Mouse (Mus musculus): Measurements from ENCODE around the gene Muc13. TPM values are rescaled to one million over a fixed set of nuclear protein-coding genes. Genes with fewer than 3 reads are reported as not detected.

Gene Muc13
- total and polyA plus RNA-seq, 2 experiments from 2014 or later: 0.06 TPM; not detected in 1

GRCm38 (mm10) chr16:33786657-33787390 lies 7.0 kb upstream of the Muc13 start:
- Histone ChIP-seq H3K4me2 (ENCODE audit: low read depth, low read length) (no peak overlapping the region), H3K4me1 (ENCODE audit: insufficient read depth, low read length) (no peaks in the 10 kb centered on the region), H3K9me3 (ENCODE audit: low read length) (no peaks in the 10 kb centered on the region), H3K4me3 (ENCODE audit: low read length) (no peak overlapping the region), H3K27ac (no peak overlapping the region), H3K27me3 (ENCODE audit: insufficient read depth, low read length) (no peaks in the 10 kb centered on the region), H3K36me3 (ENCODE audit: insufficient read depth, low read length) (no peaks in the 10 kb centered on the region), H3K9ac (replicated peaks; ENCODE audit: low read length) (no peak overlapping the region)
- 78% methylated on average over 7 of the region's 7 CpGs for WGBS
- DNase-seq (ENCODE audit: low spot score) (no peak), ATAC-seq (no peak)
- TF ChIP-seq CTCF (IDR thresholded peaks at IDR 0.05; ENCODE audit: low read depth): no peak

GRCm38 (mm10) chr16:33795106-33795505 lies 1.3 kb downstream of the Muc13 start:
- no peak overlapping the region for H3K27ac ChIP-seq
- 85% methylated on average over 4 of the region's 4 CpGs for WGBS

GRCm38 (mm10) chr16:33795887-33796286 lies 2.0 kb downstream of the Muc13 start:
- no peak for DNase-seq (ENCODE audit: low spot score)
- H3K4me3 ChIP-seq (ENCODE audit: low read length): no peak overlapping the region
- H3K27me3 ChIP-seq (ENCODE audit: insufficient read depth, low read length): no peaks in the 10 kb centered on the region
- no peak overlapping the region for H3K4me2 ChIP-seq (ENCODE audit: low read depth, low read length)
- H3K9me3 ChIP-seq (ENCODE audit: low read length): no peaks in the 10 kb centered on the region
- 83% methylated on average over 6 of the region's 6 CpGs for WGBS
- no peak for TF ChIP-seq CTCF (IDR thresholded peaks at IDR 0.05; ENCODE audit: low read depth)
- no peaks in the 10 kb centered on the region for H3K4me1 ChIP-seq (ENCODE audit: insufficient read depth, low read length)
- H3K27ac ChIP-seq: no peak overlapping the region
- ATAC-seq: no peak
- H3K36me3 ChIP-seq (ENCODE audit: insufficient read depth, low read length): no peaks in the 10 kb centered on the region
- no peak overlapping the region for H3K9ac ChIP-seq (replicated peaks; ENCODE audit: low read length)

More at GRCm38 (mm10) chr16:33795106-33795505, 1.3 kb downstream of the Muc13 start:
- DNase-seq (ENCODE audit: low spot score) (no peak), ATAC-seq (no peak)
- H3K9ac ChIP-seq (replicated peaks; ENCODE audit: low read length): no peak overlapping the region
- no peaks in the 10 kb centered on the region for H3K27me3 ChIP-seq (ENCODE audit: insufficient read depth, low read length)
- no peak for TF ChIP-seq CTCF (IDR thresholded peaks at IDR 0.05; ENCODE audit: low read depth)
- no peak overlapping the region for H3K4me3 ChIP-seq (ENCODE audit: low read length)
- H3K4me1 ChIP-seq (ENCODE audit: insufficient read depth, low read length): no peaks in the 10 kb centered on the region
- H3K4me2 ChIP-seq (ENCODE audit: low read depth, low read length): no peak overlapping the region
- H3K9me3 ChIP-seq (ENCODE audit: low read length): no peaks in the 10 kb centered on the region
- H3K36me3 ChIP-seq (ENCODE audit: insufficient read depth, low read length): no peaks in the 10 kb centered on the region

- H3K27me3 ChIP-seq (ENCODE audit: insufficient read depth, low read length): no peaks in the 10 kb centered on the region
- ATAC-seq (no peak), DNase-seq (ENCODE audit: low spot score) (no peak)
- no peak overlapping the region for H3K9ac ChIP-seq (replicated peaks; ENCODE audit: low read length)
- H3K4me1 ChIP-seq (ENCODE audit: insufficient read depth, low read length): no peaks in the 10 kb centered on the region
- H3K4me3 ChIP-seq (ENCODE audit: low read length): no peak overlapping the region
- H3K36me3 ChIP-seq (ENCODE audit: insufficient read depth, low read length): no peaks in the 10 kb centered on the region
- TF ChIP-seq CTCF (IDR thresholded peaks at IDR 0.05; ENCODE audit: low read depth): no peak
- no peak overlapping the region for H3K4me2 ChIP-seq (ENCODE audit: low read depth, low read length)
- no peak overlapping the region for H3K27ac ChIP-seq
- WGBS: 87% methylated on average over 3 of the region's 3 CpGs
- H3K9me3 ChIP-seq (ENCODE audit: low read length): no peaks in the 10 kb centered on the region
Observed at GRCm38 (mm10) chr16:33796756-33797155, 2.9 kb downstream of the Muc13 start.

GRCm38 (mm10) chr16:33797860-33798259 lies 4.0 kb downstream of the Muc13 start:
- H3K9me3 ChIP-seq (ENCODE audit: low read length): no peaks in the 10 kb centered on the region
- no peaks in the 10 kb centered on the region for H3K36me3 ChIP-seq (ENCODE audit: insufficient read depth, low read length)
- no peak overlapping the region for H3K4me3 ChIP-seq (ENCODE audit: low read length)
- no peak overlapping the region for H3K9ac ChIP-seq (replicated peaks; ENCODE audit: low read length)
- no peak overlapping the region for H3K27ac ChIP-seq
- peak; percentile 75 for TF ChIP-seq CTCF (IDR thresholded peaks at IDR 0.05; ENCODE audit: low read depth)
- peak; percentile 71 for DNase-seq (ENCODE audit: low spot score)
- WGBS: 58% methylated on average over 5 of the region's 5 CpGs
- no peak overlapping the region for H3K4me2 ChIP-seq (ENCODE audit: low read depth, low read length)
- no peaks in the 10 kb centered on the region for H3K4me1 ChIP-seq (ENCODE audit: insufficient read depth, low read length)
- no peak for ATAC-seq
- no peaks in the 10 kb centered on the region for H3K27me3 ChIP-seq (ENCODE audit: insufficient read depth, low read length)

GRCm38 (mm10) chr16:33810002-33810401 lies 16.2 kb downstream of the Muc13 start:
- DNase-seq (ENCODE audit: low spot score): peak; percentile 12

More at GRCm38 (mm10) chr16:33810002-33810401, 16.2 kb downstream of the Muc13 start:
- WGBS: 80% methylated on average over 3 of the region's 3 CpGs
- no peaks in the 10 kb centered on the region for H3K4me1 ChIP-seq (ENCODE audit: insufficient read depth, low read length)
- H3K4me2 ChIP-seq (ENCODE audit: low read depth, low read length): no peak overlapping the region
- no peak overlapping the region for H3K9ac ChIP-seq (replicated peaks; ENCODE audit: low read length)
- no peaks in the 10 kb centered on the region for H3K9me3 ChIP-seq (ENCODE audit: low read length)
- TF ChIP-seq CTCF (IDR thresholded peaks at IDR 0.05; ENCODE audit: low read depth): peak; percentile 31
- no peak overlapping the region for H3K27ac ChIP-seq
- no peak overlapping the region for H3K4me3 ChIP-seq (ENCODE audit: low read length)
- no peaks in the 10 kb centered on the region for H3K36me3 ChIP-seq (ENCODE audit: insufficient read depth, low read length)
- H3K27me3 ChIP-seq (ENCODE audit: insufficient read depth, low read length): no peaks in the 10 kb centered on the region
- ATAC-seq: no peak

All from hindbrain, postnatal 0 days (tissue).